Mouse (Mus musculus) intestine, embryonic 14.5 days (tissue): ENCODE results near the gene Sema4b. TPM values are rescaled to one million over a fixed set of nuclear protein-coding genes. Genes with fewer than 3 reads are reported as not detected.
A peak's percentile ranks its signal among the peaks of the same experiment; 100 is the strongest.

Source experiments
- ATAC-seq: fragments of 200-750 bp; cut with Nextera tagmentation; replicated peaks from 2 replicates; pipeline ENCODE4 v1.8.0; 2017; ENCODE audit warnings: low read depth, moderate number of reproducible peaks, moderate TSS enrichment, moderate library complexity; ENCODE audit not compliant: low FRiP score, low TSS enrichment
- DNase-seq: peaks from one replicate; pipeline ENCODE4 v3.0.0-alpha.2; 2018; ENCODE audit warnings: low spot score
- H3K27ac ChIP-seq: fragments of 300-500 bp; sonication (generic); 2 replicates; pipeline ENCODE4 v1.5.1; 2014; ENCODE audit warnings: low read depth, mild to moderate bottlenecking, control low read depth
- H3K27me3 ChIP-seq: fragments of 300-500 bp; sonication (generic); replicated peaks from 2 replicates; pipeline ENCODE4 v1.6.1; 2014; ENCODE audit warnings: low read length, control low read depth; ENCODE audit not compliant: control insufficient read depth, insufficient read depth
- H3K36me3 ChIP-seq: fragments of 300-500 bp; sonication (generic); 2 replicates; pipeline ENCODE4 v1.6.1; 2014; ENCODE audit warnings: low read length, control low read depth; ENCODE audit not compliant: control insufficient read depth, insufficient read depth
- H3K4me1 ChIP-seq: fragments of 300-500 bp; sonication (generic); replicated peaks from 2 replicates; pipeline ENCODE4 v1.6.1; 2014; ENCODE audit warnings: low read length, control low read depth, mixed read lengths; ENCODE audit not compliant: control insufficient read depth, insufficient read depth
- H3K4me2 ChIP-seq: fragments of 300-500 bp; sonication (generic); 2 replicates; pipeline ENCODE4 v1.6.1; 2014; ENCODE audit warnings: low read length
- H3K4me3 ChIP-seq: fragments of 300-500 bp; sonication (generic); 2 replicates; pipeline ENCODE4 v1.5.1; 2014; ENCODE audit warnings: low read depth, low read length, control low read depth, mixed read lengths
- H3K9ac ChIP-seq: fragments of 300-500 bp; sonication (generic); 2 replicates; pipeline ENCODE4 v1.6.1; 2014; ENCODE audit warnings: mild to moderate bottlenecking, low read length
- H3K9me3 ChIP-seq: fragments of 300-500 bp; sonication (generic); 2 replicates; pipeline ENCODE4 v1.6.1; 2016; ENCODE audit warnings: low read length, control low read depth; ENCODE audit not compliant: control insufficient read depth
- WGBS: fragments of 180-500 bp; shearing (Covaris S2); extraction: QIAGEN DNeasy Blood & Tissue Kit; methylation state at CpG from one replicate; pipeline ENCODE4 v1.1.7; 2014; 5-methylcytosine and 5-hydroxymethylcytosine counted together
- polyA plus RNA-seq: library from polyadenylated mRNA; unstranded; fragments of >200 nt; fragmentation: Nextera tagmentation; extraction: Ambion mirVana; gene quantifications from 2 replicates; pipeline ENCODE4 v1.2.1, GENCODE M21; 2014

Gene Sema4b
- polyA plus RNA-seq, 1 experiment from 2014 or later = 15.9 TPM

GRCm38 (mm10) chr7:80197371-80197770, 10.7 kb downstream of the Sema4b start:
- peak overlapping the region; percentile 93 for H3K27ac ChIP-seq
- H3K27me3 ChIP-seq = no peaks in the 10 kb centered on the region
- peak overlapping the region; percentile 69; the same call in 1 of the 2 replicates for H3K9ac ChIP-seq
- DNase-seq (no peak), ATAC-seq (no peak)
- peak overlapping the region; percentile 67 for H3K4me3 ChIP-seq
- WGBS = 18% methylated on average over 4 of the region's 4 CpGs
- H3K36me3 ChIP-seq = 0 out of 2 replicates have a peak, but pooled peaks cover 3% of the 10 kb centered on the region
- peak overlapping the region; percentile 75 for H3K4me2 ChIP-seq
- peaks cover 38% of the 10 kb centered on the region for H3K4me1 ChIP-seq
- no peaks in the 10 kb centered on the region for H3K9me3 ChIP-seq

GRCm38 (mm10) chr7:80197941-80198778, 11.5 kb downstream of the Sema4b start:
- H3K4me2 ChIP-seq = peak overlapping the region; percentile 75
- H3K27ac ChIP-seq = peak overlapping the region; percentile 93
- H3K4me1 ChIP-seq = peaks cover 32% of the 10 kb centered on the region
- H3K27me3 ChIP-seq = no peaks in the 10 kb centered on the region
- H3K36me3 ChIP-seq = 0 out of 2 replicates have a peak, but pooled peaks cover 3% of the 10 kb centered on the region
- no peaks in the 10 kb centered on the region for H3K9me3 ChIP-seq
- peak overlapping the region; percentile 67 for H3K4me3 ChIP-seq
- H3K9ac ChIP-seq = peak overlapping the region; percentile 69
- peak; percentile 91 for DNase-seq
- ATAC-seq = peak; percentile 94
- WGBS = under 1% methylated on average over 63 of the region's 74 CpGs

GRCm38 (mm10) chr7:80198863-80199262, 12.2 kb downstream of the Sema4b start:
- Histone ChIP-seq H3K4me1 (peaks cover 32% of the 10 kb centered on the region), H3K4me2 (peak overlapping the region; percentile 75), H3K9ac (peak overlapping the region; percentile 69), H3K36me3 (0 out of 2 replicates have a peak, but pooled peaks cover 3% of the 10 kb centered on the region), H3K4me3 (peak overlapping the region; percentile 67), H3K27me3 (no peaks in the 10 kb centered on the region), H3K9me3 (no peaks in the 10 kb centered on the region), H3K27ac (peak overlapping the region; percentile 93)
- 1% methylated on average over 11 of the region's 11 CpGs for WGBS
- DNase-seq (no peak), ATAC-seq (no peak)

- Histone ChIP-seq H3K27me3 (no peaks in the 10 kb centered on the region), H3K4me3 (peak overlapping the region; percentile 67), H3K4me1 (peaks cover 32% of the 10 kb centered on the region), H3K27ac (peak overlapping the region; percentile 93; the same call in 1 of the 2 replicates), H3K4me2 (peak overlapping the region; percentile 75), H3K36me3 (peaks cover 5% of the 10 kb centered on the region; the same call in 1 of the 2 replicates), H3K9me3 (no peaks in the 10 kb centered on the region), H3K9ac (peak overlapping the region; percentile 69)
- no peak for DNase-seq
- 28% methylated on average over 6 of the region's 6 CpGs for WGBS
- ATAC-seq = no peak
Observed at GRCm38 (mm10) chr7:80199286-80199685, 12.6 kb downstream of the Sema4b start.

GRCm38 (mm10) chr7:80199851-80200587, 13.4 kb downstream of the Sema4b start:
- no peak overlapping the region for H3K27ac ChIP-seq
- peaks cover 32% of the 10 kb centered on the region for H3K4me1 ChIP-seq
- H3K4me2 ChIP-seq = peak overlapping the region; percentile 75
- DNase-seq (no peak), ATAC-seq (no peak)
- H3K9ac ChIP-seq = no peak overlapping the region
- no peaks in the 10 kb centered on the region for H3K9me3 ChIP-seq
- peaks cover 7% of the 10 kb centered on the region; the same call in 1 of the 2 replicates for H3K36me3 ChIP-seq
- WGBS = 67% methylated on average over 11 of the region's 11 CpGs
- H3K27me3 ChIP-seq = no peaks in the 10 kb centered on the region
- 0 out of 2 replicates have a peak overlapping the region, but pooled peaks have one; percentile 67 for H3K4me3 ChIP-seq

- ATAC-seq = no peak
- H3K9me3 ChIP-seq = no peaks in the 10 kb centered on the region
Observed at GRCm38 (mm10) chr7:80200588-80200945, 13.9 kb downstream of the Sema4b start.

GRCm38 (mm10) chr7:80200963-80201539, 14.4 kb downstream of the Sema4b start:
- ATAC-seq = no peak
- Histone ChIP-seq H3K36me3 (peaks cover 7% of the 10 kb centered on the region; the same call in 1 of the 2 replicates), H3K9me3 (no peaks in the 10 kb centered on the region), H3K27ac (no peak overlapping the region), H3K4me3 (no peak overlapping the region), H3K9ac (no peak overlapping the region), H3K27me3 (no peaks in the 10 kb centered on the region), H3K4me2 (no peak overlapping the region), H3K4me1 (peaks cover 32% of the 10 kb centered on the region)
- no peak for DNase-seq
- WGBS = 86% methylated on average over 5 of the region's 5 CpGs

More at GRCm38 (mm10) chr7:80200588-80200945, 13.9 kb downstream of the Sema4b start:
- no peak overlapping the region for H3K4me3 ChIP-seq
- no peaks in the 10 kb centered on the region for H3K27me3 ChIP-seq
- DNase-seq = no peak
- H3K27ac ChIP-seq = no peak overlapping the region
- peaks cover 7% of the 10 kb centered on the region; the same call in 1 of the 2 replicates for H3K36me3 ChIP-seq
- no peak overlapping the region for H3K9ac ChIP-seq
- WGBS = 80% methylated on average over 6 of the region's 6 CpGs
- H3K4me1 ChIP-seq = peaks cover 32% of the 10 kb centered on the region
- H3K4me2 ChIP-seq = no peak overlapping the region; the same call in 1 of the 2 replicates

GRCm38 (mm10) chr7:80201888-80202540, 15.4 kb downstream of the Sema4b start:
- WGBS = 86% methylated on average over 15 of the region's 15 CpGs

More at GRCm38 (mm10) chr7:80201888-80202540, 15.4 kb downstream of the Sema4b start:
- no peak overlapping the region for H3K9ac ChIP-seq
- H3K4me3 ChIP-seq = no peak overlapping the region
- ATAC-seq = no peak
- H3K9me3 ChIP-seq = no peaks in the 10 kb centered on the region
- H3K4me2 ChIP-seq = no peak overlapping the region
- no peak for DNase-seq
- H3K27me3 ChIP-seq = no peaks in the 10 kb centered on the region
- peak overlapping the region; percentile 5; the same call in 1 of the 2 replicates for H3K27ac ChIP-seq
- H3K36me3 ChIP-seq = peaks cover 7% of the 10 kb centered on the region; the same call in 1 of the 2 replicates
- peaks cover 34% of the 10 kb centered on the region for H3K4me1 ChIP-seq
